Mouse (Mus musculus): Measurements from ENCODE around the gene H2afv.

H2afv gene

GRCm38 (mm10) chr11:6444077-6444853 is at the start of gene H2afv:
Gene H2afv, minus strand, starts transcription at chr11:6444443.
- peak; percentile 100 for DNase-seq

- DNase-seq, result peak; percentile 75
Observed at GRCm38 (mm10) chr11:6489691-6490503, 45.7 kb upstream of the H2afv start.

GRCm38 (mm10) chr11:6489257-6489656 is 45.0 kb upstream of the H2afv start:
- DNase-seq, result no peak

- no peak for DNase-seq
Observed at GRCm38 (mm10) chr11:6488041-6488684, 43.9 kb upstream of the H2afv start.

- DNase-seq, result no peak
Observed at GRCm38 (mm10) chr11:6487496-6487895, 43.3 kb upstream of the H2afv start.

GRCm38 (mm10) chr11:6486916-6487315 is 42.7 kb upstream of the H2afv start:
- DNase-seq, result no peak

GRCm38 (mm10) chr11:6484244-6484959 is 40.2 kb upstream of the H2afv start:
- no peak for DNase-seq

GRCm38 (mm10) chr11:6483103-6483502 is 38.9 kb upstream of the H2afv start:
- DNase-seq, result no peak

- DNase-seq, result peak; percentile 91
Observed at GRCm38 (mm10) chr11:6481669-6482185, 37.5 kb upstream of the H2afv start.

- DNase-seq, result no peak
Observed at GRCm38 (mm10) chr11:6480681-6481405, 36.6 kb upstream of the H2afv start.

- DNase-seq, result peak; percentile 90
Observed at GRCm38 (mm10) chr11:6480191-6480590, 35.9 kb upstream of the H2afv start.

- DNase-seq, result peak; percentile 44
Observed at GRCm38 (mm10) chr11:6479231-6479630, 35.0 kb upstream of the H2afv start.

- DNase-seq, result no peak
Observed at GRCm38 (mm10) chr11:6477350-6477749, 33.1 kb upstream of the H2afv start.

- DNase-seq, result no peak
Observed at GRCm38 (mm10) chr11:6476876-6477275, 32.6 kb upstream of the H2afv start.

GRCm38 (mm10) chr11:6475867-6476484 is 31.7 kb upstream of the H2afv start, which contains the start of gene Purb:
Gene Purb, minus strand, starts transcription at chr11:6475917.
- peak; percentile 92 for DNase-seq

GRCm38 (mm10) chr11:6474874-6475731 is 30.9 kb upstream of the H2afv start:
- DNase-seq, result peak; percentile 70

GRCm38 (mm10) chr11:6474381-6474780 is 30.1 kb upstream of the H2afv start:
- DNase-seq, result no peak

GRCm38 (mm10) chr11:6472076-6472475 is 27.8 kb upstream of the H2afv start:
- DNase-seq, result no peak

GRCm38 (mm10) chr11:6471493-6471892 is 27.2 kb upstream of the H2afv start:
- DNase-seq, result no peak

- DNase-seq, result no peak
Observed at GRCm38 (mm10) chr11:6471054-6471453, 26.8 kb upstream of the H2afv start.
